Mouse (Mus musculus) liver, embryonic 11.5 days (tissue): ENCODE results near the gene Lpgat1. TPM values are rescaled to one million over a fixed set of nuclear protein-coding genes. Genes with fewer than 3 reads are reported as not detected.

Experiments
- ATAC-seq: fragments of 200-750 bp; cut with Nextera tagmentation; replicated peaks from 2 replicates; pipeline ENCODE4 v1.8.0; 2017; ENCODE audit warnings: moderate number of reproducible peaks, mild to moderate bottlenecking, moderate TSS enrichment, moderate library complexity; ENCODE audit not compliant: low FRiP score
- DNase-seq: peaks from one replicate; pipeline ENCODE4 v3.0.0-alpha.2; 2017; ENCODE audit warnings: low spot score
- H3K27ac ChIP-seq: fragments of 300-500 bp; sonication (generic); 2 replicates; pipeline ENCODE4 v1.5.1; 2014; ENCODE audit warnings: mild to moderate bottlenecking, low read depth, low read length, control low read depth
- H3K27me3 ChIP-seq: fragments of 300-500 bp; sonication (generic); replicated peaks from 2 replicates; pipeline ENCODE4 v1.6.1; 2014; ENCODE audit warnings: low read length, mixed read lengths; ENCODE audit not compliant: control insufficient read depth, insufficient read depth
- H3K36me3 ChIP-seq: fragments of 300-500 bp; sonication (generic); 2 replicates; pipeline ENCODE4 v1.6.1; 2014; ENCODE audit warnings: mild to moderate bottlenecking, low read length, moderate library complexity, mixed read lengths; ENCODE audit not compliant: control insufficient read depth, insufficient read depth
- H3K4me1 ChIP-seq: fragments of 300-500 bp; sonication (generic); replicated peaks from 2 replicates; pipeline ENCODE4 v1.6.1; 2014; ENCODE audit warnings: low read length, mixed read lengths; ENCODE audit not compliant: control insufficient read depth, insufficient read depth
- H3K4me2 ChIP-seq: fragments of 300-500 bp; sonication (generic); 2 replicates; pipeline ENCODE4 v1.6.1; 2014; ENCODE audit warnings: mild to moderate bottlenecking, control low read depth, moderate library complexity
- H3K4me3 ChIP-seq: fragments of 300-500 bp; sonication (generic); 2 replicates; pipeline ENCODE4 v1.5.1; 2014; ENCODE audit warnings: low read depth, low read length, control low read depth
- H3K9ac ChIP-seq: fragments of 300-500 bp; sonication (generic); 2 replicates; pipeline ENCODE4 v1.6.1; 2014; ENCODE audit warnings: low read depth, low read length, control low read depth
- H3K9me3 ChIP-seq: fragments of 300-500 bp; sonication (generic); 2 replicates; pipeline ENCODE4 v1.6.1; 2016; ENCODE audit warnings: low read length, inconsistent platforms, mixed read lengths; ENCODE audit not compliant: control insufficient read depth
- WGBS: fragments of 180-500 bp; shearing (Covaris S2); extraction: QIAGEN DNeasy Blood & Tissue Kit; methylation state at CpG from one replicate; pipeline ENCODE4 v1.1.7; 2014; 5-methylcytosine and 5-hydroxymethylcytosine counted together
- polyA plus RNA-seq: library from polyadenylated mRNA; unstranded; fragments of >200 nt; fragmentation: Nextera tagmentation; extraction: Ambion mirVana; gene quantifications from 2 replicates; pipeline ENCODE4 v1.2.1, GENCODE M21; 2014

Lpgat1 gene
- polyA plus RNA-seq, 1 experiment from 2014 or later: 22.1 TPM

DNA sequence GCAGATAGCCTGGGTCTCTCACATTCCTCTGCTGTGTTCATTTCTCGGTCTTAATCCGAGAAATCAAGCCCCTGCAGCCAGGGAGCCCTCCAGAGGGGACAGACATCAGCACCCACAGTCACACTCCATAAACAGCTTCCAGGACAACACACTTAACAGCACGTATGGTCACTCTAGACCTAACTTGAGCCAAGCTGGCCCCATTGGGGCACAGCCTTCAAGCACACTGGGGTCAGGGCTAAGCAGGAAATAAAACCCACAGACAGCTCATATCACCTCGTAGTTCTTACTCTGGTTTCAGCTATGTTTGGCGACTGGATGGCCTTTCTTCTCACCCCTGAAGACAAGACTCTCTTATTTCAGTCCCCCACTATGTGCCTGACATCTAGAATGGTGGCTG is 87.1 kb downstream of the Lpgat1 start:
- H3K4me3 ChIP-seq: no peak overlapping the region
- no peak overlapping the region for H3K9ac ChIP-seq
- H3K36me3 ChIP-seq: no peaks in the 10 kb centered on the region
- H3K27ac ChIP-seq: no peak overlapping the region
- H3K4me2 ChIP-seq: no peak overlapping the region
- DNase-seq (no peak), ATAC-seq (no peak)
- H3K27me3 ChIP-seq: no peaks in the 10 kb centered on the region
- no peaks in the 10 kb centered on the region for H3K4me1 ChIP-seq
- H3K9me3 ChIP-seq: no peaks in the 10 kb centered on the region
- WGBS: 57% methylated on average over 5 of the region's 5 CpGs

DNA sequence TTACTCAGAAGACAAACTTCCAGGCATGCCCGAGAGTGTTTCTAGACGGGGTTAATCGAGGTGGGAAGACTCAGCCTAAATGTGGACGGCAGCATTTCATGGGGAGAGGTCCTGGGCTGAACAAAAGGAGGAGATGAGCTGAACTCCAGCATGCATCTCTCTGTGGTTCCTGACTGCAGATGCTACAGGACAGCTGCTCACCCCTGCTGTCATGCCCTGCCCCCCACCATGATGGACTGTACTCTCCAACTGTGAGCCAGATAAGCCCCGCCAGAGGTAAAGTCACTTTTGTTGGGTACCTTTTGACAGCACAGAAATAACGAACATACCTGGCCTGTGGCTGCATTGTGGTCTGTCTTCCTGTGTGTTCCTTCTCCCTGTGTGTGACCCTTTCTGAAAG is 88.2 kb downstream of the Lpgat1 start:
- H3K36me3 ChIP-seq: no peaks in the 10 kb centered on the region
- no peak overlapping the region for H3K27ac ChIP-seq
- no peak overlapping the region for H3K4me2 ChIP-seq
- no peak for ATAC-seq
- no peak overlapping the region for H3K4me3 ChIP-seq
- no peaks in the 10 kb centered on the region for H3K27me3 ChIP-seq
- H3K9ac ChIP-seq: no peak overlapping the region
- no peak for DNase-seq
- no peaks in the 10 kb centered on the region for H3K9me3 ChIP-seq
- H3K4me1 ChIP-seq: no peaks in the 10 kb centered on the region
- 65% methylated on average over 6 of the region's 6 CpGs for WGBS

DNA sequence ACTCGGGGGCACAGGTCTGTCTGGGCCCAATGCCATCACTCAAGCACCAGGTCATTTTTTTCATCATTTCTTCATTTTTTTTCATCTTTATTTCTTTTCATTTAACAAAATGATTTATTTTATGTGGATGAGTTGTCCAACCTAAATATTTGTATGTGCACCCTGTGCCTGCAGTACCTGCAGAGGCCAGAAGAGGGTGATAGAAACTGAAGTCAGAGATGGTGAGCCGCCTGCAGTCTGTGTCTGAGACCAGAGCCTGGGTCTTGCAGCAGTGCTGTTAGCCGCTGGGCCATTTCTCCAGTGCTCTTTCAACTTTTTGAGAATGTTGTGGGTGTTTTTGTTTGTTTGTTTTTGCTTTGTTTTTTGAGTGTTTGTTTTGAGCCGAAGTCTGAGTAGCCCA is 89.1 kb downstream of the Lpgat1 start:
- no peaks in the 10 kb centered on the region for H3K9me3 ChIP-seq
- H3K27me3 ChIP-seq: no peaks in the 10 kb centered on the region
- ATAC-seq: no peak
- H3K4me2 ChIP-seq: no peak overlapping the region
- no peak overlapping the region for H3K4me3 ChIP-seq
- DNase-seq: no peak
- WGBS: 88% methylated on average over 4 of the region's 4 CpGs
- no peak overlapping the region for H3K9ac ChIP-seq
- H3K36me3 ChIP-seq: no peaks in the 10 kb centered on the region
- no peak overlapping the region for H3K27ac ChIP-seq
- H3K4me1 ChIP-seq: no peaks in the 10 kb centered on the region

DNA sequence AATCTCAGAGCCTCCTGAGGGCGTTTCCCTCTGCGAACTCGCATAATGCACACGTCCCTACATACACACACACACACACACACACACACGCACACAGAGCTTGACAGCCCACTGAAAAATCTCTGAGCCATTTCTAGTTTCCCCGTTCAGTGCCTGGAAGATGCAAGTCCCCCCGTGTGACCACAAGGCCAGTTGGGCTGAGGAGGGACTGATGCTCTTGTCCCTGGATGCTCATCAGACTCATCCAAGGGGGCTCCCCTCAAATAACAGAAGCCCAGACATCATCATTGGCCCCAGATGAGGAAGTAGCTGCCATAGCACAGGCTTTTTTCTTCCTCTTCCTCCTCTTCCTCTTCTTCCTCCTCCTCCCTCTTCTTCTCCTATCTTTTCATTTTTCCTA is 90.3 kb downstream of the Lpgat1 start:
- DNase-seq (no peak), ATAC-seq (no peak)
- H3K9ac ChIP-seq: no peak overlapping the region
- no peak overlapping the region for H3K27ac ChIP-seq
- no peak overlapping the region for H3K4me3 ChIP-seq
- H3K4me2 ChIP-seq: no peak overlapping the region
- H3K4me1 ChIP-seq: no peaks in the 10 kb centered on the region
- 77% methylated on average over 7 of the region's 7 CpGs for WGBS
- no peaks in the 10 kb centered on the region for H3K9me3 ChIP-seq
- H3K36me3 ChIP-seq: no peaks in the 10 kb centered on the region
- no peaks in the 10 kb centered on the region for H3K27me3 ChIP-seq

GRCm38 (mm10) chr1:191808688-191809223 is 91.1 kb downstream of the Lpgat1 start:
- 81% methylated on average over 12 of the region's 12 CpGs for WGBS
- H3K4me1 ChIP-seq: no peaks in the 10 kb centered on the region
- ATAC-seq: no peak
- no peaks in the 10 kb centered on the region for H3K36me3 ChIP-seq
- H3K4me3 ChIP-seq: no peak overlapping the region
- H3K9ac ChIP-seq: no peak overlapping the region
- no peak overlapping the region for H3K27ac ChIP-seq
- H3K27me3 ChIP-seq: no peaks in the 10 kb centered on the region
- no peak overlapping the region for H3K4me2 ChIP-seq
- no peaks in the 10 kb centered on the region for H3K9me3 ChIP-seq
- no peak for DNase-seq

DNA sequence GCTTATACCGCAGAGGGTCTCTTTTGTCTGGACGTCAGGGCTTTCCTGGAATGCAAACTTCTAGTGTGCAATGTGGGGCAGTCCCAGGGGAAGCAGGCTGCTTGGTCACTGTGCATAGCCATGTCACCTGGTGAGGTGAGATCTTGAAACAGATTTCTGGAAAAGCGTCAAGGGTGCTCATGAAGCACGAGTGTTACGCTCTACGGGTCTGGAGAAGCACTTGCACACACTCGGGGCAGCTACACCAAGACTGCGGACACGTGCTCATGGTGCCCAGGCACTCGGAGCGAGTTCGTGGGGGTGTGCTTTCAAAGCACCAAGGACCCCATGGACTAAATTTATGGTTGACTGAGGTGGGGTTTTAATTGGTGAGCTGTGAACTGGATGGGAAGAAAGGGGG is 94.1 kb downstream of the Lpgat1 start:
- Histone ChIP-seq H3K4me3 (no peak overlapping the region), H3K9me3 (no peaks in the 10 kb centered on the region), H3K36me3 (no peaks in the 10 kb centered on the region), H3K4me2 (no peak overlapping the region), H3K27me3 (no peaks in the 10 kb centered on the region), H3K4me1 (no peaks in the 10 kb centered on the region), H3K9ac (no peak overlapping the region), H3K27ac (no peak overlapping the region)
- ATAC-seq: no peak
- WGBS: 87% methylated on average over 12 of the region's 12 CpGs
- no peak for DNase-seq

GRCm38 (mm10) chr1:191812949-191813691 is 95.5 kb downstream of the Lpgat1 start:
- Histone ChIP-seq H3K27ac (no peak overlapping the region), H3K9me3 (no peaks in the 10 kb centered on the region), H3K4me1 (no peaks in the 10 kb centered on the region), H3K4me3 (no peak overlapping the region), H3K4me2 (no peak overlapping the region), H3K36me3 (no peaks in the 10 kb centered on the region), H3K27me3 (no peaks in the 10 kb centered on the region), H3K9ac (no peak overlapping the region)
- 73% methylated on average over 13 of the region's 13 CpGs for WGBS
- ATAC-seq (no peak), DNase-seq (no peak)

GRCm38 (mm10) chr1:191814240-191814639 is 96.6 kb downstream of the Lpgat1 start:
- no peak overlapping the region for H3K9ac ChIP-seq
- no peak overlapping the region for H3K27ac ChIP-seq
- DNase-seq (no peak), ATAC-seq (no peak)
- no peaks in the 10 kb centered on the region for H3K27me3 ChIP-seq
- no peaks in the 10 kb centered on the region for H3K4me1 ChIP-seq
- H3K4me3 ChIP-seq: no peak overlapping the region
- no peaks in the 10 kb centered on the region for H3K36me3 ChIP-seq
- H3K4me2 ChIP-seq: no peak overlapping the region
- 46% methylated on average over 4 of the region's 4 CpGs for WGBS
- H3K9me3 ChIP-seq: no peaks in the 10 kb centered on the region

DNA sequence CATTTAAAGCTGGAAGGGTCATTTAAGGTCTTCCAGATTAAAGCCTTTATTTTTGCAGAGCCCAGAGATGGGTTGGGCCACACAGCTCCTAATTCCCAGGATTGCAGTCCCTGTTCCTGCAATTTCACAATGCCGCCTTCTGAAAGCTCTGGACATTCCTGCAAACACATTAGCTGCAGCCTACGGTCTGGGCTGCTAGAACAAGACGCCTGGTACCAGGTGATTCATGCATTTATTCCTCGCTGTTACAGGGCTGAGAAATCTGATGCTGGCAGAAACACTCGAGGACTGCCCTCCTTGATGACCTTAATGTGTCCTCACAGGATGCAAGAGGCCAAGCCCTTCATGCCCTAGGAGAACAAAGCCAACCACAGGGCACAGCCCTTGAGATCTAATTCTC is 97.3 kb downstream of the Lpgat1 start:
- WGBS: 60% methylated on average over 5 of the region's 5 CpGs
- ATAC-seq (no peak), DNase-seq (no peak)
- H3K27me3 ChIP-seq: no peaks in the 10 kb centered on the region
- no peak overlapping the region for H3K4me3 ChIP-seq
- H3K9me3 ChIP-seq: no peaks in the 10 kb centered on the region
- H3K4me1 ChIP-seq: no peaks in the 10 kb centered on the region
- H3K27ac ChIP-seq: no peak overlapping the region
- H3K36me3 ChIP-seq: no peaks in the 10 kb centered on the region
- H3K4me2 ChIP-seq: no peak overlapping the region
- no peak overlapping the region for H3K9ac ChIP-seq
